ENCODE assay signal across 23 mouse cellular contexts in the genomic region with DNA sequence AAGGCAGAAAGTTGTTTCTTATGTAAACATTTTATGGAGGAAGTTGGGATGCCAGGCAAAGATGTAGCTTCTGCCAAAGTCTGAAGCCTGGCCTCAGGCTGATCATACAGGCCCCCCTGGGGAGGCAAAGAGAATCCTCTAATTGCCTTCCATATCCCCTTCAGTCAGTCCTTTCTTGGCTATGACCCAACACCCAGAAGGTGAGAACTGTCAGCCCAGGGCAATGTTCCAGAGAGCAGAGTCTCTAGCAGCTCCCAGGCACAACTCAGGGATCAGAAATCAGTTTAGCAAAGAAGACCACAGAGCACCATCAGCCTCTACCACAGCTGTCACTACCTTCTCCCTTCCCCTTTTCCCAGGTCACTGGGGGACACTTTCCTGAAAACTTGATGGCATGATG.
DNase-seq lines count a peak whose midpoint lies in the region; ATAC-seq and TF ChIP-seq lines count a peak whose summit lies in the region.
"Had no signal": no experiment of that assay in that cellular context is flagged by ENCODE, and none has a peak within 500 bp of the region (broad histone marks: within the 10 kb centered on the region; RNA-seq: fewer than 3 reads in every experiment).

No protein-coding gene starts in this region.

- H3K9ac ChIP-seq in midbrain, postnatal 0 days (replicated peaks; ENCODE audit: low read length, poor library complexity, severe bottlenecking) = no peak overlapping the region
- no peak overlapping the region for H3K9ac ChIP-seq in midbrain, embryonic 16.5 days (ENCODE audit: low read depth, low read length)
- H3K9ac ChIP-seq: heart, embryonic 12.5 days; hindbrain, embryonic 15.5 days; liver, embryonic 12.5 days; liver, postnatal 0 days; stomach, embryonic 15.5 days had no signal

- no peaks in the 10 kb centered on the region for H3K36me3 ChIP-seq in midbrain, postnatal 0 days (ENCODE audit: insufficient read depth, low read length)
- no peaks in the 10 kb centered on the region for H3K36me3 ChIP-seq in midbrain, embryonic 16.5 days (ENCODE audit: control insufficient read depth, insufficient read depth, low read length)
- H3K36me3 ChIP-seq: G1E; heart, embryonic 12.5 days; hindbrain, embryonic 15.5 days; liver, embryonic 12.5 days; midbrain, embryonic 10.5 days; stomach, embryonic 15.5 days had no signal

- H3K4me2 ChIP-seq in midbrain, postnatal 0 days (ENCODE audit: low read depth, low read length, poor library complexity, severe bottlenecking) = no peak overlapping the region
- no peak overlapping the region for H3K4me2 ChIP-seq in midbrain, embryonic 16.5 days (ENCODE audit: low read length)
- H3K4me2 ChIP-seq: heart, embryonic 12.5 days; hindbrain, embryonic 15.5 days; liver, embryonic 12.5 days; stomach, embryonic 15.5 days had no signal

- H3K9me3 ChIP-seq in midbrain, postnatal 0 days (ENCODE audit: low read length) = no peaks in the 10 kb centered on the region
- no peaks in the 10 kb centered on the region for H3K9me3 ChIP-seq in midbrain, embryonic 16.5 days (replicated peaks; ENCODE audit: control insufficient read depth, low read length, poor library complexity, severe bottlenecking)
- H3K9me3 ChIP-seq: heart, embryonic 12.5 days; hindbrain, embryonic 15.5 days; liver, embryonic 12.5 days; midbrain, embryonic 10.5 days; stomach, embryonic 15.5 days had no signal

- no peak for TF ChIP-seq CTCF in midbrain, postnatal 0 days (IDR thresholded peaks at IDR 0.05)

- ATAC-seq in midbrain, postnatal 0 days (ENCODE audit: low FRiP score) = no peak
- ATAC-seq in midbrain, embryonic 16.5 days = no peak
- ATAC-seq: liver, embryonic 12.5 days; liver, postnatal 0 days; lung, postnatal 0 days had no signal

- H3K27me3 ChIP-seq in midbrain, postnatal 0 days (ENCODE audit: insufficient read depth, low read length) = no peaks in the 10 kb centered on the region
- H3K27me3 ChIP-seq in midbrain, embryonic 16.5 days (ENCODE audit: control insufficient read depth, insufficient read depth, low read depth, low read length) = no peaks in the 10 kb centered on the region
- H3K27me3 ChIP-seq: heart, embryonic 12.5 days; hindbrain, embryonic 15.5 days; liver, embryonic 12.5 days; stomach, embryonic 15.5 days had no signal

- peak; percentile 35 to 47 for DNase-seq in cerebellum, postnatal 14 days
- DNase-seq in cerebellum, adult 18-20 months = no peak
- DNase-seq in heart, adult 11 months = peak; percentile 55
- no peak for DNase-seq in heart, adult 8-10 months (ENCODE audit: low spot score)
- DNase-seq in kidney, postnatal 14 days = peak; percentile 2
- DNase-seq in kidney, postnatal 10 days = no peak
- DNase-seq in midbrain, postnatal 0 days (ENCODE audit: low spot score) = peak; percentile 45
- DNase-seq: adrenal gland, adult 8-10 months; cerebellum, adult 9-11 months; gastrocnemius, postnatal 14 days; heart, postnatal 10 days; liver, postnatal 0 days; right cerebral cortex, postnatal 25 days; thymus, postnatal 14 days had no signal

- H3K27ac ChIP-seq in midbrain, postnatal 0 days (ENCODE audit: low read depth, low read length) = no peak overlapping the region
- H3K27ac ChIP-seq in midbrain, embryonic 16.5 days (ENCODE audit: low read length) = no peak overlapping the region
- H3K27ac ChIP-seq: hindbrain, embryonic 15.5 days; layer of hippocampus, adult 2 months; liver, embryonic 12.5 days; midbrain, embryonic 10.5 days; stomach, embryonic 15.5 days had no signal

- no peak overlapping the region for H3K4me3 ChIP-seq in midbrain, postnatal 0 days (ENCODE audit: low read depth, low read length)
- no peak overlapping the region for H3K4me3 ChIP-seq in midbrain, embryonic 16.5 days (ENCODE audit: low read depth, low read length)
- H3K4me3 ChIP-seq: heart, embryonic 12.5 days; hindbrain, embryonic 15.5 days; layer of hippocampus, adult 2 months; liver, embryonic 12.5 days; midbrain, embryonic 10.5 days; stomach, embryonic 15.5 days had no signal

- no peaks in the 10 kb centered on the region for H3K4me1 ChIP-seq in midbrain, postnatal 0 days (ENCODE audit: insufficient read depth, low read length)
- H3K4me1 ChIP-seq in midbrain, embryonic 16.5 days (ENCODE audit: control insufficient read depth, insufficient read depth, low read length) = no peaks in the 10 kb centered on the region
- H3K4me1 ChIP-seq: heart, embryonic 12.5 days; hindbrain, embryonic 15.5 days; liver, embryonic 12.5 days; midbrain, embryonic 10.5 days; stomach, embryonic 15.5 days had no signal

Comparison
In these comparisons a context has a peak if more than half of its experiments do, and no peak if none do; other contexts are left out.
1. DNase-seq: peak in cerebellum, postnatal 14 days (2 of 2), heart, adult 11 months (single experiment), kidney, postnatal 14 days (single experiment) and midbrain, postnatal 0 days (single experiment); none in cerebellum, adult 18-20 months (0 of 2), heart, adult 8-10 months (single experiment) and kidney, postnatal 10 days (single experiment).